Mouse (Mus musculus) kidney, adult 8-10 months (tissue): ENCODE measurements around the gene Gm2001.
"Not testable (repeated sequence)": the region's sequence is repeated elsewhere in the genome, so short reads cannot be mapped to it uniquely, and the experiment has no call there.

Experiments used
- DNase-seq, 2 experiments: peaks; one replicate each; pipeline ENCODE4 v3.0.0; 2022

Gm2001 gene

DNA sequence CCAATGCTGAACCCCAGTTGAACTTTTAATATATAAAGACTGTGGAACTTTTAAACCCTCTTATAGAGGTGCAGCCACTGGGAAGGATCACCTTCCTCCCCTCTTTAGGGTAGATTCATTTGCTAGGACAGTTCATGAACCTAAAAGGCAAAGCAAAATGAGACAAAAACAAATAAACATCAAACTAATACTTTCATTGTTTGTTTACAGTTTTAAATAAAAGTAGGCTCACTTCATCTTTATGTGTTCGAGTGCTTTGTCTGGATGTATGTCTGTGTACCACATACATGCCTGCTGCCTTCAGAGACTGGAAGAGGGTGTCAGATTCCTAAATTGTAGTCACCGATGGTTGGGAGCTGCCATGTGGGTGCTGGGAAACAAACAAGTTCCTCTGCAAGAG, at the start of gene Gm2001:
Gm2001 (minus strand) TSS at position 101 of the 400 bp plus-strand sequence.
- DNase-seq = not testable (repeated sequence)

DNA sequence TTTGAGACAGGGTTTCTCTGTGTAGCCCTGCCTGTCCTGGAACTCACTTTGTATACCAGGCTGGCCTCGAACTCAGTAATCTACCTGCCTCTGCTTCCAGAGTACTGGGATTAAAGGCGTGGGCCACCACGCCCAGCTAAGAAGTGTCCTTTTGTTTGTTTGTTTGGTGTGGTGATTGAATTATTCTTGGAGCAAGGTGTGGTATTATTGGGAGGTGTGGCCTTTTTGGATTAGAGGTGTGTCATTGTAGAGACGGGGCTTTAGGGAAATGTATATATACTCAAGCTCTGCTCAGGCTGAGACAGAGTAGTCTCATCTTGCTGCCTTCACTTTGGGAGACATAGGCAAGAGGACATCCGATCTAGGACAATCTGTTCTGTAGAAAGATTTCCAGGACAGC, 31.6 kb upstream of the Gm2001 start, which contains the start of gene Gm2016:
Gm2016 (plus strand) TSS at position 301 of the 400 bp plus-strand sequence.
- DNase-seq = not testable (repeated sequence)

DNA sequence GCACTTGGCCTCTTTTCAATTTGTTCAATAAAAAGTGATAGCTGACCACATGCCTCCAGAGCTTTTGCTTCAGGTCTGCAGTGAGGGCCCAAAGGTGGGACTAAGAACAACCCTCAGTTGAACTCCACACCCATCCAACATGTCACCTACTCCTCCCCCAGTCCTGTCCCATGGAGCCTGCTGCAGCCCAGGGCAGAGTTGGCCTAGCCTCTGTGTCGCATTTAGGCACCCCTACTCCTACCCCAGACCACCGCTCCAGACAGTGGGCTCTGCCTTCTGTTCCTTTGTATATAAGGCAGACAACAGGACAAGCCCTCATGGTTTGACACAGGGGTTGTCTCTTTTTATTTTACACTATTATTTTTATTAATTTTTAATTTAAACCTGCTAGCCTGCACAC, 21.9 kb upstream of the Gm2001 start:
- not testable (repeated sequence) for DNase-seq

DNA sequence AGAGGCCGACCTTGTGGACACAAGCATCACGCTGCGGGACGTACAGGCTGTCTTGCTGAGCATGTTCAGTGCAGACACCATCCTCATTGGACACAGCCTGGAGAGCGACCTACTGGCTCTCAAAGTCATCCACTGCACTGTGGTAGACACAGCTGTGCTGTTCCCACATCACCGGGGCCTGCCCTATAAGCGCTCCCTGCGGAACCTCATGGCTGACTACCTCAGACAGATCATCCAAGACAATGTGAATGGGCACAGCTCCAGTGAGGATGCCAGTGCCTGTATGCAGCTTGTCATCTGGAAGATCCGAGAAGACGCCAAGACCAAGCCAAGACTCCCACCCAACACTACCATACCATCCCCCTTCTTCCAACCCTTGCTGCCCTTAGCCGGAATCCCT, 21.5 kb upstream of the Gm2001 start:
- not testable (repeated sequence) for DNase-seq

DNA sequence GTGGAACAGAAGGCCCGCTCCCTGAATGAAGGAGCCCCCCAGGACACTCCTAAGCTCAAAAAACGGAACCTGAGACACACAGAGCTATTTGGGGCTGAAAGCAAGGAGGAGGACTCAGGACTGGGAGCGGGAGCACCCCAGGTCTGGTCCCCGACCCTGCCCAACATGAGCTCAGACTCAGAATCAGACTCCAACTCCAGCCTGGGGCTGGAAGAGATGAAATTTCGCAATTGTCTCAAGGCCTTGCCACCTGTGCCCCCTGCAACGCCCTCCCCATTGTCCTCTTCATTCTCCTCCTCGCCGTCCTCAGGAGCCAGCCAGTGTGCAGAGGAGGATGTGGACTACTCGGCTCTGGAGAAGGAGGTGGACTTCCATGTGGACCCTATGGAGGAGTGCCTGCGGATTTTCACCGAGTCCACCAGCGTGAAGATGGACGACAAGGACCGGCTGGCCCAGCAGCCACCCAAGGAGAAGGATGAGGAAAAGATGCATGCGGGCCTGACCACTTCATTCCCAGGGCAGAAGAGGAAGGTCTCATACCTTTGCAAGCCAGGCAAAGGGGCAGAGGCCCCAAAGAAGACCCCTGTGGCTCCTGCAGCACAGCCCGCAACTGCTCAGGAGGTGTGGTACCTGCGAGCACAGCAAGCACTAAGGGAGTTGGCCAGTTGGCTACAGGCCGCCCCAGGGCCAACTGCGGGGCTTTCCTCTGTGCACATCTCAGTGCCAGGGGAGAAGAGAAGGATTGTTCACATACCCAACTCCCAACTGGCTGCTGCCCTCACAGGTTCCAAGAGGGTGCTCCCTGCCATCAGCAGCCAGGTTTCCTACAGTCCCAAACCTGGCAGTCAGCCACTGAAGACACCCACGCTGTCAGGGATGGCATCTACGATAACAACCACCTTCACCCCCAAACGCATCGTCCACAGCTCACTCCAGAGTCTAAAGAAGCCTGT, 19.9 kb upstream of the Gm2001 start:
- DNase-seq = not testable (repeated sequence)

DNA sequence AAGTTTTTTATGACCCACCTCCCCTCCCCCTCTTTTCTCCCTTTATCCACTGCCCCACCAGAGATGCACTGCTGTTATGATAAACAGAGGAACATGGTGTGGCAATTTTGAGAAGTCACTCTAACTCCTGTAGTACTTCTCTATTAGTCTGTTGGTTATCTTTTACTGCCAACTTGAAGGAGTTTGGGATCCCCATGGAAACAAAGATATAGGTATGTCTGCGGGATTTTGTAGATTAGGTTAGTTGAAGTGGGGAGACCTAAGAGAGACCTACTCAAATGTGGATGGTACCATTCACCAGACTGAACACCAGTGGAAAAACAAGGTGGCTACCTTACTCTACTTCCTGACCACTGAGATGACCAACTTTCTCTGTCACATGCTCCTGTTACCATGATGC, 13.9 kb upstream of the Gm2001 start:
- DNase-seq = not testable (repeated sequence)

DNA sequence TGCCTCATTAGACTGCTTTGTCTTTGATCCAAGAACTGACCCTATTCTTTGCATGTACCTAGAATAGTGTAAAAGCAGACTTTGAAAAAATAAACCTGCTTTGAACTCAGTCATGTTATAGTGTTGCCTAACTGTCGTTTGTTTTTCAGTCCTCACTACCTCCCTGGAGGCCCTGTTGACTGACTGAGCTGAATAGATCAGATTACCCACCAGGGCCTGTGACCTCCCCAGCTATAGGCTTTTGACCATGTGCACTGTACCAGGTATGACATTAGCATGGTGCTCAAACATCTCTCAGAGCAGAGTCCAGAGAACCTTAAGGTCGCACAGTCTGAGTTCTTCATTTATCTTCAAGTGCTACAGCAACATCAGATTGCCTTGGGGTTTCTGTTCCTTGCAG, 8.5 kb upstream of the Gm2001 start:
- DNase-seq = not testable (repeated sequence)

DNA sequence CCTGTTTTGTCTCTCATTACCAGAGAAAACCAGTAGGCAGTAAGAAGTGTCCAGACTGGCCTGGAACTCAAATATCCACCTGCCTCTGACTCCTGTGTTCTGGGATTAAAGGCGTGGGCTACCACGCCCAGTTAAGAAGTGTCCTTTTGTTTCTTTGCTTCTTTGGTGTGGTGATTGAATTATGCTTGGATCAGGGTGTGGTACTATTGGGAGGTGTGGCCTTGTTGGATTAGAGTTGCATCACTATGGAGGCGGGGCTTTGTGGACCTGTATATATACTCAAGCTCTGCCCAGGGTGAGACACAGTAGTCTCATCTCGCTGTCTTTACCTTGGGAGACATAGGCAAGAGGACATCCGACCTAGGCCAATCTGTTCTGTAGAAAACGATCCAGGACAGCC, 25.9 kb downstream of the Gm2001 start, which contains the start of gene BB287469:
BB287469 (plus strand) TSS at position 301 of the 400 bp plus-strand sequence.
- not testable (repeated sequence) for DNase-seq

DNA sequence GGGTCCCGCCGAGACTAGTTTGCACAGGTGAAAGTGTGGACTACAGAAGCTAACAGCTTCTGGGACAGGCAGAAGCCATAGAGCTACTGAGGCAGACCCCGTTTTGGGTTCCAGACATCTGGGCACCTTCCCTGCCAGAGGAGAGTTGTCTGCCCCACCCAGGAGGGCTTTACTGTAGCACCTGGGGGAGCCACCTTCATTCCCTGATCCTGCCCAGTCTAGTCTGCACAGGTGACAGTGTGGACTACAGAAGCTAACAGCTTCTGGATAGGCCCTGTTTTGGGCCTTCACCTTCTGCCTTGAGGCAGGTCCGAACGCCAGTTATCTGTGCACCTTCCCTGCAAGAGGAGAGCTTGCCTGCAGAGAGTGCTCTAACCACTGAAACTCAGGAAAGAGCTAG, 44.2 kb downstream of the Gm2001 start:
- not testable (repeated sequence) for DNase-seq

DNA sequence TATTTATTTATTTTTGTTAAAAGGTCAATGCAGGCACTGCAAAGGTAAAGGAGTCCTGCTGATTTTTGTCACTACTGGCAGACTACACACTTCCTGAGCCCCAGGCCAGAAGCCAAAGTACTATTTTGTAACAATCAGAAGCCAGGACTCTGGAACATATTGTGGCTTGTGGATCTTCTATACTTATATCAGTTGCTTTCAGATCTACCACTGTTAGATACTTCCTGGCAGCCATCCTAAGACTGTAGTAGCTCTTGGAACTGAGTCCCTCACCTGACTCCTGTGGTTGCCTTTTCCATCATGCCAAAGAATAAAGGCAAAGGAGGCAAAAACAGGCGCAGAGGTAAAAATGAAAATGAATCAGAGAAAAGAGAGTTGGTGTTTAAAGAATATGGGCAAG, 46.9 kb downstream of the Gm2001 start, which contains the start of gene Gm21936:
Gm21936 (plus strand) TSS at position 301 of the 400 bp plus-strand sequence.
- DNase-seq = not testable (repeated sequence)
